Mouse (Mus musculus): ENCODE data around the gene Smarca2.

Smarca2 gene

DNA sequence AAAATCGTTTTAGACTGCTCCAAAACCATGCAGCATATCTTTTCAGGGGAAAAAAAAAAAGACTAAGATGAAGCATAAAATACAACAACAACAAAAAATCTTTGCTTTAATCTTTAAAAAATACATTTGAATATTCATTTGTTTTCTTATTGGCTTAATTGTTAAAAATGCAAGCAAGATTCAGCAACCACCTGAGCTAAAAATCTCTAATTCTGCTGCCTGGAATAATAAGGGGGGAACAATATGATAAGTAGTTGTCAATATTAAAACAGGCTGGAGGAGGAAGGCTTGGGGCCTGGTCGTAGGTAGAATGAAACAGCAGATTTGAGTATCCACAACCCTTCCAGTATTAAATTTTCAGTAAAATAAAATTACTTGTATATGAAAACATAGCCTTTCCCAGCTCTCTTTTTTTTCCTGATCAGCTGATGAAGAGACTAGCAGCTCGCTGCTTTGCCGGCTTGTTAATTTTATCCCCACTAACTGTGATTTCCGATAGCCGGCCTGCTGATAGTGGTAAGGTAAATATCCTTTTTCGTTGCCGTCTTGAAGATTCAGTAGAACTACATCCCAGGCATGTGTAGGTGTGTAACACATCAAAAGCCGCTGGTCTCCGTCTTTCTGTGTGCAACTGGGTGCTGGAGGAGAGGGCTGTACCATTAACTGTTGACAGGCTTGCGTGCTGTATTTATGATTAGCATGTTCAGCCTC, 144.7 kb downstream of the Smarca2 start:
- peak in 1 of 2 experiments; percentile 55 for DNase-seq

DNA sequence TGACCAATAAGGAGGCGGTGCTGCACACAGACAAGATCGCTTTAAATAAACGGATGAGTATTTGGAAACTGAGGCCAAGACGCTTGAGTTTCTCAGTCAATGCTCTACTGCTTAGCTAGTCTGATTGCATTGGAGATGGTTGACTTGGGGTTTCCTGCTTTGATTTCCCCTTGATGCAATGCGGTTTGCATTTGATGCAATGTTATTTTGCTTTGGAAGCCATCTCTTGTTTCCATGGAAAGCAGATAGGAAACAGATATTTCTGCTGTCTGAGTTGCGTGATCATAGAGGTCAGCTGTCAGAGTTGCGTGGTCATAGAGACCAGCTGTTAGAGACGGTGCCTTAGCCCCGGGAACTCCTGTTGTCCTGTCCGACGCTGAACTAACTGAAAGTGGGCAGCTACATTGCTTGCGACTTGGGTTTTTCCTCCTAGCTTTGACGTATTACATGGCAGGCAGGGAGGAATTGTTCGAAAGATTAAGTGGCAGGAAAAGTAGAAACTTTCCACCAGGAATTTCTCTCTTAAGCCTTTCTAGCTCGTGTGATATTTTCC, 147.8 kb downstream of the Smarca2 start:
- DNase-seq = no peak

DNA sequence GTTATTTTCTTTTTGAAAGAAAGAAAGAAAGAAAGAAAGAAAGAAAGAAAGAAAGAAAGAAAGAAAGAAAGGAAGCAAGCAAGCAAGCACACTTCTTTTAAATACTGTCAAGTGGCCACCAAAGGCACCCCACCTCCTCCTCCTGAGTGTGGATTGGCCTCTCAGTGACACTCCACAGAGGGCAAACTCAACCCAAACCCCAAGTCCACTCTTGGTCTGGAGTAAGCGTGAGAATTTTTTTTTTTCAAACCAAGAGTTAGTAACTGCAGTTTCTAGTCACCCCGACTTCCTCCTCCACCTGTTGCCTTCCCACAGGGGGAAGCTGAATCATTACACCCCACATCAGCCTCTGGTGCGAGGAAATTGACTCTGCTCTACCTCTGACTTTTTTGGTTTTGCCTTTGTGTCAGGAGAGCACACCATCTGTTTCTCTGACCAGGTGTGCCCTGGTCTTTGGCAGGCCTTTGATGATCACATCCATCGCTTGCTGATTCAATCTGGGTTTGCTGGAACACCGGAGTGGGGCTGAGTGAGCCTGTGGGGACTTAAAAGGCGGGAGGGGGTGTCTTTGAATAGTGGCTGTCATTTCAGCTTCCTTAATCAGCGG, 148.5 kb downstream of the Smarca2 start:
- DNase-seq = peak; percentile 31 to 34

- DNase-seq = no peak
Observed at GRCm38 (mm10) chr19:26754016-26754794, 149.4 kb downstream of the Smarca2 start.

DNA sequence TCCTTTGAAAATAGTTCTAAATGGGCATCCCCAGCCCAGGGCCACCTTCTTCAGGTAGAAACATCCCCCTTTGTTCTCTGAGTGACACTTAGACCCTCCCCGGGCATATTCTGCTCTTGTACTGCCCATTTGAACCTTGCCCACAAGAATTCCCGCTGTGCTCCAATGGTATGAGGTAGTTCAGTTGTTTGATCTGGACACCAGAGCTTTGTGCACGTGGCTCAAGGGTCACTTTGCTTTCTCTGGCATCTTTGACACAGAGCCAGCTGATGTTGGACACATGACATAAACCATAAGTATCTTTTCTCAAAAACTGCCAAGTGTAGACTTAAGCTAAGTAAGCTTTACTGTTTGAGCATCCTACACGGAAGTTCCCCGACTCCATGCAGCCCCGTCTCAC, 151.1 kb downstream of the Smarca2 start:
- no peak for DNase-seq

- DNase-seq = no peak
Observed at GRCm38 (mm10) chr19:26756399-26756798, 151.5 kb downstream of the Smarca2 start.

- DNase-seq = no peak
Observed at GRCm38 (mm10) chr19:26758156-26758555, 153.3 kb downstream of the Smarca2 start.

- DNase-seq = no peak
Observed at GRCm38 (mm10) chr19:26758620-26759019, 153.8 kb downstream of the Smarca2 start.

- DNase-seq = no peak
Observed at GRCm38 (mm10) chr19:26759295-26759694, 154.4 kb downstream of the Smarca2 start.

- no peak for DNase-seq
Observed at GRCm38 (mm10) chr19:26761257-26761656, 156.4 kb downstream of the Smarca2 start.

- no peak for DNase-seq
Observed at GRCm38 (mm10) chr19:26765483-26765882, 160.6 kb downstream of the Smarca2 start.

- DNase-seq = peak; percentile 54 to 63
Observed at GRCm38 (mm10) chr19:26767454-26767853, 162.6 kb downstream of the Smarca2 start.

DNA sequence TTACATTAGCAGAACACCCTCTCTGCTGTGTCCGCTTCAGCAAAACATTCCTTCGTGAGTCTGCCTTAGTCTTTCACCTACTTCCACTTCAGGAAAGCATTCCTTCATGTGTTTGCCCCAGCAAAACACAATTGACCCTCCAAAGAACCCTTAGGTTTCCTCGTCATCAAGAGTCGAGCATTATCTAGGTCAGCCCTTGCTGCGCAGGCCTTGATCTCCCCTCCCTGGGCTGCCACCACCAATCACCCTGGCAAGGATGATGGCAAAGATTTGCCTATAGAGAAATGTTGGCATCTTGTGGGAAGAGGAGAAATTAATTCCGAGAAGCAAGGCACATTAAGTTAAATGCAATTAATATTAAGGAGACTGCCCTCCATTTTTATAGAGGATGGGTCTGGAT, 163.1 kb downstream of the Smarca2 start:
- DNase-seq = no peak

- no peak for DNase-seq
Observed at GRCm38 (mm10) chr19:26768846-26769245, 164.0 kb downstream of the Smarca2 start.

DNA sequence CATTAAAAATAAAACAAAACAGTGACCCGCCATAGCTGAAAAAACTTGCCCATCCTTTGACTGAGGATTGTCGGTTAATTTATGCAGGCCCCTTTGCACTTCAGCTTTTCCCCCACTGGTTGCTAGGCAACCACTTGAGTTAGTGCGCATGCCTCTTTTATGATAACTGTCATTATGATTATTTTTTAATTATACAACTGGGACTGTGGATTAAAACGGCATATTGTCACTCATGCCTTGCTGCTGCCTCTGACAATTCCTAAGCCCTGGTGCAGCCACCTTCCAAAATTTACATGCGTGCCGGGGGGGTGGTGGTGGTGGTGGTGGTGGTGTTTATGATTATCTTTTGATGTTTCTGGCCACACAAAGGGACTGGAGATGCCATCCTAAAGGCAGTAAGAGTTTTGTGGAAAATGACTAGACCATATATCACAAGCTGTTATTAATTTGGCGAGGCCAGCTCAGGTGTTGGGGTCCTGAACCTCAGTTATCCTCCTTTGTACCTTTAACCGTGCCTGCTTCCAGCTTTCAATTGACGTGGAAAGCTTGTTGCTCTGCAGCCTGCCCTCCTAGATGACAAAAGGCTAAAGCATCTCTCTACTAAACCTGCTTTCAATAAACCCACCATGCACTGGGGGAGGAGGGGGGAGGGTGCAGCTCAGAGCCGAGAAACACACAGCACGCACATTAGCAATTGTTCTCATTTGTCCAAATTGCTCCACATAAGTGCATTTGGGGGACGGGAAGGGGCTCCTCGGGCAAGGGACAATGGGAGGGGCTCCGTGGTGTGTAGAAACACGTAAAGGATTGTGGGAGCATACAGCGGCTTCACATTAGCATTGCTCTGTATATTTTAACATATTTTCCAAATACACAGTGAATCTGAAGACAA, 165.0 kb downstream of the Smarca2 start:
- no peak for DNase-seq

DNA sequence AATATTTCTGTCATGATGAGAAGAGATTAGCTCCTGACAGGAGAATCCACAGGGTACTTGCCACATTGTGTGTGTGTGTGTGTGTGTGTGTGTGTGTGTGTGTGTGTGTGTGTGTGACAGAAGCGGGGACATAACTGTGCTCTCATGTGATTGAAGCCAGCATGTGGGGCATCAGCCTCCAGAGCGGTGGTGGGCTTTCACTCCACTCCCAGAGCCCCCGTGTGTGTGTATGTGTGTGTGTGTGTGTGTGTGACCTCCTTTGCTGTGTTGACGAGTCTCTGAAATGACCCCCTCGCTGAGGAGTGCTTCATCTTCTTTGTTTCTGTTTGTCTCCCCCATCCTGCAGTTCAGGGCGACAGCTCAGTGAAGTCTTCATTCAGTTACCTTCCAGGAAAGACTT, 165.7 kb downstream of the Smarca2 start:
- DNase-seq = no peak

- DNase-seq = no peak
Observed at GRCm38 (mm10) chr19:26772051-26772583, 167.3 kb downstream of the Smarca2 start.

DNA sequence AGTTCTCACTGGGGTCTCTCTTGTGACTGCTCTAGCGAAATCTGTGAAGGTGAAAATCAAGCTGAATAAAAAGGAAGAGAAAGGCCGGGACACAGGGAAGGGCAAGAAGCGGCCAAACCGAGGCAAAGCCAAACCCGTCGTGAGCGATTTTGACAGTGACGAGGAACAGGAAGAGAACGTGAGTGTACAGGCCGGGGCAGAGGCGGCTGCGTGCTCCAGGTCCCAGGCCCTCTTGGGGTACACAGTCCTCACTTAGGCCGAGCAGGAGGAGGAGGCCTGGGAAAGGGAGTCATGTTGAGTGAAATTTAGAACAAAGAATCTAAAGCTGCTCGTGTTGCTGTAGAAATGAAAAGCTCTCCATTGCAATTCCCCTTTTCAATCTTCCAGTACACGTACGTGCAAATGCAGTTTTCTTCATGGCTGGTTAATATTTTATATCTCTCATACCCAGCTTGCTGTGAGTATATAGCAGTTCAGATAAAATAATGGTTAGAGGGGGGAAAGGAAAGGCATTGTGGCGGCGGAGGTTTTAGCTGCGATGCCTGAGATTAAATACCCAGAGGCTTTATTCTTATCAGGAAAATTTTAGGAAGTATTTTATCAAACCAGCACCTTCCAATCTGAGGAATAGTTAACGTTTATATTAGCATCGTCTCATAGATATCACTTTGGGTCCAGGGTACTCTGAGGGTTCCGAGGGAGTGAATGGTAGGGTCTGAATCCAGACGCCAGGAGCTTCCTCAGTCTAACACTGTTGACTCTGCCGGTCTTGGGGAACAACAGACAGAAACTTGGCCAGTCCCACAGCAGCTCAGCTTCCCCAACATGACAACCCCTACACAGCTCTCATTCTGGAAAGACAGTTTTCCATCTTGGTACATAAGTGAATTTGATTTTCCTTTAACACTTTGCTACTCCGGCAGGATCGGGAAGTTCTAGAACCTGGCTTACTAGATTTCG, 171.5 kb downstream of the Smarca2 start:
- no peak for DNase-seq

GRCm38 (mm10) chr19:26778199-26778598, 173.3 kb downstream of the Smarca2 start:
- DNase-seq = no peak

- DNase-seq = no peak
Observed at GRCm38 (mm10) chr19:26781209-26781608, 176.4 kb downstream of the Smarca2 start.

- DNase-seq = no peak
Observed at GRCm38 (mm10) chr19:26788446-26788845, 183.6 kb downstream of the Smarca2 start.
